Mouse (Mus musculus) midbrain, embryonic 13.5 days (tissue): ENCODE measurements around the gene Zfp784. TPM values are rescaled to one million over a fixed set of nuclear protein-coding genes. Genes with fewer than 3 reads are reported as not detected.

Source experiments
- ATAC-seq: fragments of 200-750 bp; cut with Nextera tagmentation; 2 replicates; pipeline ENCODE4 v1.8.0; 2017; ENCODE audit warnings: mild to moderate bottlenecking, moderate TSS enrichment, moderate library complexity
- H3K27ac ChIP-seq: fragments of 300-500 bp; sonication (generic); 2 replicates; pipeline ENCODE4 v1.5.1; 2015; ENCODE audit warnings: inconsistent platforms, mild to moderate bottlenecking, moderate library complexity
- H3K27me3 ChIP-seq: fragments of 300-500 bp; sonication (generic); 2 replicates; pipeline ENCODE4 v1.6.1; 2015; ENCODE audit warnings: mild to moderate bottlenecking, inconsistent platforms
- H3K36me3 ChIP-seq: fragments of 300-500 bp; sonication (generic); 2 replicates; pipeline ENCODE4 v1.6.1; 2015; ENCODE audit warnings: mild to moderate bottlenecking, inconsistent platforms
- H3K4me1 ChIP-seq: fragments of 300-500 bp; sonication (generic); replicated peaks from 2 replicates; pipeline ENCODE4 v1.6.1; 2015; ENCODE audit warnings: inconsistent platforms
- H3K4me2 ChIP-seq: fragments of 300-500 bp; sonication (generic); replicated peaks from 2 replicates; pipeline ENCODE4 v1.6.1; 2015; ENCODE audit warnings: moderate library complexity, mild to moderate bottlenecking, inconsistent platforms
- H3K4me3 ChIP-seq: fragments of 300-500 bp; sonication (generic); replicated peaks from 2 replicates; pipeline ENCODE4 v1.5.1; 2015; ENCODE audit warnings: mild to moderate bottlenecking, inconsistent platforms
- H3K9ac ChIP-seq: fragments of 300-500 bp; sonication (generic); replicated peaks from 2 replicates; pipeline ENCODE4 v1.6.1; 2015; ENCODE audit warnings: mild to moderate bottlenecking, inconsistent platforms
- H3K9me3 ChIP-seq: fragments of 300-500 bp; sonication (generic); 2 replicates; pipeline ENCODE4 v1.6.1; 2016; ENCODE audit warnings: mild to moderate bottlenecking, inconsistent platforms
- WGBS: fragments of 180-500 bp; shearing (Covaris S2); methylation state at CpG from one replicate; pipeline ENCODE4 v1.1.7; 2015; 5-methylcytosine and 5-hydroxymethylcytosine counted together
- polyA plus RNA-seq: library from polyadenylated mRNA; unstranded; fragments of >200 nt; fragmentation: Nextera tagmentation; extraction: Ambion mirVana; gene quantifications from 2 replicates; pipeline ENCODE4 v1.2.1, GENCODE M21; 2015

The Zfp784 gene
- polyA plus RNA-seq, 1 experiment from 2014 or later: 10.5 TPM

- Histone ChIP-seq H3K4me2 (peak within 1 kb of the TSS; percentile 94), H3K4me3 (peak within 1 kb of the TSS; percentile 68)
Observed at GRCm38 (mm10) chr7:4996003-4996895, 42.0 kb downstream of the Zfp784 start, which contains the start of gene Zfp579. Gene Zfp579, minus strand, starts transcription at chr7:4996158.

GRCm38 (mm10) chr7:4995268-4996002, 42.8 kb downstream of the Zfp784 start:
- WGBS: 5% methylated on average over 19 of the region's 19 CpGs
- Histone ChIP-seq H3K9me3 (0 out of 2 replicates have a peak, but pooled peaks cover 3% of the 10 kb centered on the region), H3K27me3 (0 out of 2 replicates have a peak, but pooled peaks cover 9% of the 10 kb centered on the region), H3K27ac (peak overlapping the region; percentile 87), H3K36me3 (peaks cover 42% of the 10 kb centered on the region), H3K4me2 (peak overlapping the region; percentile 94), H3K4me3 (peak overlapping the region; percentile 68), H3K4me1 (peaks cover 40% of the 10 kb centered on the region), H3K9ac (peak overlapping the region; percentile 81)
- no peak; the same call in 1 of the 2 replicates for ATAC-seq

More at GRCm38 (mm10) chr7:4996003-4996895, 42.0 kb downstream of the Zfp784 start, which contains the start of gene Zfp579:
- Histone ChIP-seq H3K9me3 (no peaks in the 10 kb centered on the region), H3K36me3 (peaks cover 33% of the 10 kb centered on the region), H3K27ac (peak within 1 kb of the TSS; percentile 87), H3K4me1 (peaks cover 40% of the 10 kb centered on the region), H3K9ac (peak within 1 kb of the TSS; percentile 81), H3K27me3 (0 out of 2 replicates have a peak, but pooled peaks cover 9% of the 10 kb centered on the region)
- peak; percentile 88 for ATAC-seq
- 4% methylated on average over 15 of the region's 26 CpGs for WGBS

DNA sequence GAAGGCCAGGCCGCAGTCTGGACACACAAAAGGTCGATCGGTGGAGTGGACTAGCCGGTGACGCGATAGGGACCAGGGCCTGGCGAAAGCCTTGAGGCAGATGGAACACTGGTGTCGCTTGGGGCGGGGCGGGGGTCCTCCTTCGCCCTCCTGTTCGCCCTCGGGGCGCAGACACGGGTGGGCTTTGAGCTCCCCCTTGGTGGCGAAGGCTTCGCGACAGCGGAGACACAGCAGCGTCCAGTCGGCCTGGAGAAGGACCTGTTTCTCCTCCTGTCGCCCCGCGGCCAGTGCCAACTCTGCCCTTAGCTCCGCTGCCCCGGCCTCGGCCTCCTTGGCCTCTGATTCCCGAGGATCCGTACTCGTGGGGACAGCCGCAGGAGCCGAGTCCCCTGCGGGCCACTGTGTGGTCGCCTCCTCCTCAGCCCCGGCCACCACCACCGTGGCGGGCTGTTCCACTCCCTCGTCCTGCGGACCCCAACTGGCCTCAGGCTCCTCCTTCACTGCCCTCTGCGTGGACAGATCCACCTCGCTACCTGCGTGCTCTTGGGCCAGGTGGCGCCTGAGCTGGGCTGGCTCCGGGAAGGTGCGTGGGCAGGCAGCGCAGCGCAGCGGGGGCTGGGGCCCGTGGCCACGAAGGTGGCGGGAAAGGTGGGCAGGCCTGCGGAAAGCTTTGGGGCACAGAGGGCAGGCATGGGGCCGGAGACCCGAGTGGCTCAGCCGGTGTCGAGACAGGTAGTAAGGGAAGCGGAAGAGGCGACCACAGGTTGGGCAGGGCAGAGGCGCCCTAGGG, 44.1 kb downstream of the Zfp784 start:
- ATAC-seq: no peak
- H3K4me2 ChIP-seq: peak overlapping the region; percentile 94
- H3K9me3 ChIP-seq: peaks cover 6% of the 10 kb centered on the region; the same call in 1 of the 2 replicates
- WGBS: 53% methylated on average over 59 of the region's 59 CpGs
- peak overlapping the region; percentile 81 for H3K9ac ChIP-seq
- H3K27me3 ChIP-seq: 0 out of 2 replicates have a peak, but pooled peaks cover 9% of the 10 kb centered on the region
- peaks cover 40% of the 10 kb centered on the region for H3K4me1 ChIP-seq
- no peak overlapping the region for H3K27ac ChIP-seq
- H3K4me3 ChIP-seq: peak overlapping the region; percentile 68
- peaks cover 45% of the 10 kb centered on the region for H3K36me3 ChIP-seq

- ATAC-seq: no peak
- peak overlapping the region; percentile 81 for H3K9ac ChIP-seq
- peaks cover 40% of the 10 kb centered on the region for H3K4me1 ChIP-seq
- WGBS: 42% methylated on average over 55 of the region's 55 CpGs
- 0 out of 2 replicates have a peak, but pooled peaks cover 9% of the 10 kb centered on the region for H3K27me3 ChIP-seq
- peak overlapping the region; percentile 94 for H3K4me2 ChIP-seq
- H3K27ac ChIP-seq: no peak overlapping the region
- peak overlapping the region; percentile 68 for H3K4me3 ChIP-seq
- peaks cover 45% of the 10 kb centered on the region for H3K36me3 ChIP-seq
- peaks cover 6% of the 10 kb centered on the region; the same call in 1 of the 2 replicates for H3K9me3 ChIP-seq
Observed at GRCm38 (mm10) chr7:4993347-4993998, 44.8 kb downstream of the Zfp784 start.

DNA sequence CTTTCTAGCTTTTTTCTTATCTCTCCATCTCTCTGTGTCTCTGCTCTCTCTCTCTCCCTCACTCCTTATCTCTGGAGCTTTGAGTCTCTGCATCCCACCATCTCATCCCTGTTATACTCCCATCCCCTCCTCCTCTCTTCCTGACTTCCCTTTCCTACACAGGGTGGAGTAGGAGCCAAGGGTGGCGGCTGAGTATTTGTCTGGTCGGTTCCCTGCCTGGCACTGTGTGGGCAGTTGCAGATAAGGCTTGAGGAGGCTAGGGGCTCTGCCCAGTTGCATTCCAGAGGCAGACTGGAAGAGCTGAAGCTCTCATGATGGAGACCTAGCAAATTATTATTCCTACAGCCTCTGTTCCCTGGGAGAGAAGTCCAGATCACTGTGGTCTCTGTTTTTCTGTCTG, 50.0 kb downstream of the Zfp784 start:
- no peak for ATAC-seq
- Histone ChIP-seq H3K4me3 (no peak overlapping the region), H3K9ac (no peak overlapping the region), H3K9me3 (peaks cover 6% of the 10 kb centered on the region; the same call in 1 of the 2 replicates), H3K36me3 (peaks cover 32% of the 10 kb centered on the region), H3K27ac (no peak overlapping the region), H3K4me2 (no peak overlapping the region), H3K4me1 (peaks cover 10% of the 10 kb centered on the region), H3K27me3 (no peaks in the 10 kb centered on the region; the same call in 1 of the 2 replicates)
- WGBS: 69% methylated on average over 2 of the region's 2 CpGs

Other genes starting within 250 kb of the Zfp784 start
- 2.5 and 3.0 TPM in 2 replicates for gene Tmem238, start 248.8 kb downstream of the Zfp784 start, polyA plus RNA-seq
- gene Rpl28, start 245.6 kb downstream of the Zfp784 start, polyA plus RNA-seq: 224 and 265 TPM in 2 replicates
- gene Ube2s, start 225.9 kb downstream of the Zfp784 start, polyA plus RNA-seq: 281 and 301 TPM in 2 replicates
- gene Shisa7, start 193.8 kb downstream of the Zfp784 start, polyA plus RNA-seq: 8.8 and 9.7 TPM in 2 replicates
- 3.3 and 5.3 TPM in 2 replicates for gene Isoc2b, start 168.2 kb downstream of the Zfp784 start, polyA plus RNA-seq
- 0.43 and 0.65 TPM in 2 replicates for gene Isoc2a, start 161.3 kb downstream of the Zfp784 start, polyA plus RNA-seq
- gene Gm36210, start 131.9 kb downstream of the Zfp784 start, polyA plus RNA-seq: 0.31 and 0.32 TPM in 2 replicates
- gene Zfp628, start 123.2 kb downstream of the Zfp784 start, polyA plus RNA-seq: 4.3 and 4.4 TPM in 2 replicates
- gene Nat14, start 116.4 kb downstream of the Zfp784 start, polyA plus RNA-seq: 29.5 and 31.1 TPM in 2 replicates
- gene Ssc5d, start 112.7 kb downstream of the Zfp784 start, polyA plus RNA-seq: 0.88 and 0.98 TPM in 2 replicates
- gene Sbk2, start 74.0 kb downstream of the Zfp784 start, polyA plus RNA-seq: 0.12 and 0.13 TPM in 2 replicates
- 0.10 and 0.13 TPM in 2 replicates for gene Sbk3, start 67.3 kb downstream of the Zfp784 start, polyA plus RNA-seq
- 65.2 and 68.4 TPM in 2 replicates for gene Zfp579, start 42.3 kb downstream of the Zfp784 start, polyA plus RNA-seq
- gene Zfp524, start 24.0 kb downstream of the Zfp784 start, polyA plus RNA-seq: 8.6 and 8.9 TPM in 2 replicates
- gene Fiz1, start 23.7 kb downstream of the Zfp784 start, polyA plus RNA-seq: 42.0 and 51.1 TPM in 2 replicates
- gene Gm44973, start 22.9 kb downstream of the Zfp784 start, polyA plus RNA-seq: 0.89 and 1.3 TPM in 2 replicates
- gene Zfp865, start 18.1 kb downstream of the Zfp784 start, polyA plus RNA-seq: 5.7 and 7.9 TPM in 2 replicates
- 25.8 and 30.1 TPM in 2 replicates for gene Ccdc106, start 17.9 kb downstream of the Zfp784 start, polyA plus RNA-seq
- gene 4632433K11Rik, start 4.3 kb downstream of the Zfp784 start, polyA plus RNA-seq: not detected in 2 replicates
- gene Zfp580, start 13.1 kb upstream of the Zfp784 start, polyA plus RNA-seq: 70.1 and 72.8 TPM in 2 replicates
- gene U2af2, start 23.7 kb upstream of the Zfp784 start, polyA plus RNA-seq: 121 and 128 TPM in 2 replicates
- gene Epn1, start 41.8 kb upstream of the Zfp784 start, polyA plus RNA-seq: 73.5 and 80.1 TPM in 2 replicates
- not detected in 2 replicates for gene Rfpl4, start 78.5 kb upstream of the Zfp784 start, polyA plus RNA-seq
- gene Rasl2-9, start 87.5 kb upstream of the Zfp784 start, polyA plus RNA-seq: 0.38 and 0.41 TPM in 2 replicates
- gene Vmn1r55, start 111.2 kb upstream of the Zfp784 start, polyA plus RNA-seq: 0.01 TPM in 1 of 2 replicates, not detected in the other
- gene Vmn1r56, start 158.3 kb upstream of the Zfp784 start, polyA plus RNA-seq: not detected in 2 replicates
- gene Vmn1r57, start 180.0 kb upstream of the Zfp784 start, polyA plus RNA-seq: not detected in 2 replicates